Mouse (Mus musculus): Measurements from ENCODE around the gene Heg1. TPM values are rescaled to one million over a fixed set of nuclear protein-coding genes. Genes with fewer than 3 reads are reported as not detected.
A peak's percentile ranks its signal among the peaks of the same experiment; 100 is the strongest.

Heg1 gene
- polyA plus RNA-seq, 1 experiment from 2014 or later = 15.9 TPM

- Histone ChIP-seq H3K27me3 (ENCODE audit: control insufficient read depth, insufficient read depth, low read length) (no peaks in the 10 kb centered on the region), H3K27ac (replicated peaks; ENCODE audit: low read depth, low read length) (no peak overlapping the region), H3K9me3 (ENCODE audit: control insufficient read depth, low read length) (no peaks in the 10 kb centered on the region), H3K4me1 (ENCODE audit: control insufficient read depth, insufficient read depth, low read length) (peaks cover 8% of the 10 kb centered on the region; the same call in 1 of the 2 replicates), H3K4me2 (ENCODE audit: low read length) (no peak overlapping the region), H3K9ac (replicated peaks; ENCODE audit: low read length) (no peak overlapping the region), H3K4me3 (replicated peaks; ENCODE audit: low read depth, low read length) (no peak overlapping the region), H3K36me3 (ENCODE audit: control insufficient read depth, insufficient read depth, low read length) (0 out of 2 replicates have a peak, but pooled peaks cover under 1% of the 10 kb centered on the region)
- WGBS = 92% methylated on average over 10 of the region's 10 CpGs
- no peak for DNase-seq
- ATAC-seq (ENCODE audit: low FRiP score, low TSS enrichment) = no peak
These were observed 23.9 kb downstream of the Heg1 start for GRCm38 (mm10) chr16:33708031-33708430.

GRCm38 (mm10) chr16:33708585-33709397 is 24.6 kb downstream of the Heg1 start:
- Histone ChIP-seq H3K9ac (replicated peaks; ENCODE audit: low read length) (no peak overlapping the region), H3K4me1 (ENCODE audit: control insufficient read depth, insufficient read depth, low read length) (peaks cover 8% of the 10 kb centered on the region; the same call in 1 of the 2 replicates), H3K27me3 (ENCODE audit: control insufficient read depth, insufficient read depth, low read length) (no peaks in the 10 kb centered on the region), H3K4me3 (replicated peaks; ENCODE audit: low read depth, low read length) (no peak overlapping the region), H3K27ac (replicated peaks; ENCODE audit: low read depth, low read length) (no peak overlapping the region), H3K36me3 (ENCODE audit: control insufficient read depth, insufficient read depth, low read length) (peaks cover 6% of the 10 kb centered on the region; the same call in 1 of the 2 replicates), H3K9me3 (ENCODE audit: control insufficient read depth, low read length) (no peaks in the 10 kb centered on the region), H3K4me2 (ENCODE audit: low read length) (no peak overlapping the region)
- WGBS = 94% methylated on average over 12 of the region's 12 CpGs
- DNase-seq = no peak
- no peak for ATAC-seq (ENCODE audit: low FRiP score, low TSS enrichment)

- no peaks in the 10 kb centered on the region for H3K9me3 ChIP-seq (ENCODE audit: control insufficient read depth, low read length)
- no peaks in the 10 kb centered on the region for H3K27me3 ChIP-seq (ENCODE audit: control insufficient read depth, insufficient read depth, low read length)
- no peak overlapping the region for H3K27ac ChIP-seq (replicated peaks; ENCODE audit: low read depth, low read length)
- no peak overlapping the region for H3K9ac ChIP-seq (replicated peaks; ENCODE audit: low read length)
- peak overlapping the region; percentile 42 for H3K4me2 ChIP-seq (ENCODE audit: low read length)
- H3K4me3 ChIP-seq (replicated peaks; ENCODE audit: low read depth, low read length) = no peak overlapping the region; the same call in 1 of the 2 replicates
- DNase-seq (peak; percentile 53), ATAC-seq (ENCODE audit: low FRiP score, low TSS enrichment) (no peak)
- no peaks in the 10 kb centered on the region for H3K4me1 ChIP-seq (ENCODE audit: control insufficient read depth, insufficient read depth, low read length)
- 18% methylated on average over 13 of the region's 13 CpGs for WGBS
- H3K36me3 ChIP-seq (ENCODE audit: control insufficient read depth, insufficient read depth, low read length) = peaks cover 9% of the 10 kb centered on the region; the same call in 1 of the 2 replicates
These were observed 30.1 kb downstream of the Heg1 start for GRCm38 (mm10) chr16:33714271-33714670.

- Histone ChIP-seq H3K9me3 (ENCODE audit: control insufficient read depth, low read length) (no peaks in the 10 kb centered on the region), H3K4me1 (ENCODE audit: control insufficient read depth, insufficient read depth, low read length) (no peaks in the 10 kb centered on the region), H3K9ac (replicated peaks; ENCODE audit: low read length) (no peak overlapping the region), H3K27me3 (ENCODE audit: control insufficient read depth, insufficient read depth, low read length) (no peaks in the 10 kb centered on the region), H3K36me3 (ENCODE audit: control insufficient read depth, insufficient read depth, low read length) (peaks cover 10% of the 10 kb centered on the region; the same call in 1 of the 2 replicates), H3K4me2 (ENCODE audit: low read length) (no peak overlapping the region), H3K27ac (replicated peaks; ENCODE audit: low read depth, low read length) (no peak overlapping the region), H3K4me3 (replicated peaks; ENCODE audit: low read depth, low read length) (no peak overlapping the region)
- DNase-seq (no peak), ATAC-seq (ENCODE audit: low FRiP score, low TSS enrichment) (no peak)
- WGBS = 97% methylated on average over 2 of the region's 2 CpGs
These were observed 39.1 kb downstream of the Heg1 start for GRCm38 (mm10) chr16:33723241-33723640.

GRCm38 (mm10) chr16:33723983-33724382 is 39.8 kb downstream of the Heg1 start:
- H3K4me3 ChIP-seq (replicated peaks; ENCODE audit: low read depth, low read length) = no peak overlapping the region
- no peaks in the 10 kb centered on the region for H3K4me1 ChIP-seq (ENCODE audit: control insufficient read depth, insufficient read depth, low read length)
- H3K9me3 ChIP-seq (ENCODE audit: control insufficient read depth, low read length) = no peaks in the 10 kb centered on the region
- DNase-seq (no peak), ATAC-seq (ENCODE audit: low FRiP score, low TSS enrichment) (no peak)
- 90% methylated on average over 3 of the region's 3 CpGs for WGBS
- H3K27ac ChIP-seq (replicated peaks; ENCODE audit: low read depth, low read length) = no peak overlapping the region
- peaks cover 10% of the 10 kb centered on the region; the same call in 1 of the 2 replicates for H3K36me3 ChIP-seq (ENCODE audit: control insufficient read depth, insufficient read depth, low read length)
- H3K9ac ChIP-seq (replicated peaks; ENCODE audit: low read length) = no peak overlapping the region
- no peak overlapping the region for H3K4me2 ChIP-seq (ENCODE audit: low read length)
- no peaks in the 10 kb centered on the region for H3K27me3 ChIP-seq (ENCODE audit: control insufficient read depth, insufficient read depth, low read length)

DNA sequence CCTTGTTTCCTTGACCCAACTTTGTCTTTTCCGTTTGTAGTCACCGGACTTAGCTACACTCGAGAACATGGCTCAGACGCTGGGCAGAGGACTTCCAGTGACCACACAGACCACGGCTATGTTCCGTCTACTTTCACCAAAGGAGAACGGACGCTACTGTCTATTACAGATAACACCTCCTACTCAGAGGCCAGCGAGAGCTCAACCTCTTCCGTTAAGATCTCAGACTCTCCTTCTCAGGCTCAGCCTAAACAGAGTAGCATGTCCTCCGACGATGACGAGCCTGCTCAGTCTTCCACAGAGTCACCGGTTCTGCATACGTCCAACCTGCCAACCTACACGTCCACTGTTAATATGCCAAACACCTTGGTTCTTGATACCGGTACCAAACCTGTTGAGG is 42.1 kb downstream of the Heg1 start:
- DNase-seq = no peak
- Histone ChIP-seq H3K4me1 (ENCODE audit: control insufficient read depth, insufficient read depth, low read length) (no peaks in the 10 kb centered on the region), H3K27me3 (ENCODE audit: control insufficient read depth, insufficient read depth, low read length) (no peaks in the 10 kb centered on the region), H3K4me3 (replicated peaks; ENCODE audit: low read depth, low read length) (no peak overlapping the region), H3K36me3 (ENCODE audit: control insufficient read depth, insufficient read depth, low read length) (0 out of 2 replicates have a peak, but pooled peaks cover 6% of the 10 kb centered on the region), H3K27ac (replicated peaks; ENCODE audit: low read depth, low read length) (no peak overlapping the region), H3K9me3 (ENCODE audit: control insufficient read depth, low read length) (no peaks in the 10 kb centered on the region), H3K9ac (replicated peaks; ENCODE audit: low read length) (no peak overlapping the region), H3K4me2 (ENCODE audit: low read length) (no peak overlapping the region)
- ATAC-seq (ENCODE audit: low FRiP score, low TSS enrichment) = no peak
- 96% methylated on average over 17 of the region's 17 CpGs for WGBS

DNA sequence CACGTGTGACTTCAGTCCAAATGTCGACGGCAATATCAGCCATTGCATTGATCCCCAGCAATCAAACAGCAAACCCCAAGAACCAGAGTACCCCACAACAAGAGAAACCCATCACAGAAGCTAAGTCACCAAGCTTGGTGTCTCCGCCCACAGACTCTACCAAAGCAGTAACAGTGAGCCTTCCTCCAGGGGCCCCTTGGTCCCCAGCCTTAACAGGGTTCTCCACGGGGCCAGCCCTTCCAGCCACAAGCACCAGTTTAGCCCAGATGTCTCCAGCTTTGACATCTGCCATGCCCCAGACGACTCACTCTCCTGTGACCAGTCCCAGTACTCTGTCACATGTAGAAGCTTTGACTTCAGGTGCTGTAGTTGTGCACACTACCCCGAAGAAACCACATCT is 42.7 kb downstream of the Heg1 start:
- no peak overlapping the region for H3K9ac ChIP-seq (replicated peaks; ENCODE audit: low read length)
- H3K27me3 ChIP-seq (ENCODE audit: control insufficient read depth, insufficient read depth, low read length) = no peaks in the 10 kb centered on the region
- 0 out of 2 replicates have a peak, but pooled peaks cover 6% of the 10 kb centered on the region for H3K36me3 ChIP-seq (ENCODE audit: control insufficient read depth, insufficient read depth, low read length)
- no peak overlapping the region for H3K4me2 ChIP-seq (ENCODE audit: low read length)
- ATAC-seq (ENCODE audit: low FRiP score, low TSS enrichment) (no peak), DNase-seq (no peak)
- no peaks in the 10 kb centered on the region for H3K9me3 ChIP-seq (ENCODE audit: control insufficient read depth, low read length)
- no peak overlapping the region for H3K4me3 ChIP-seq (replicated peaks; ENCODE audit: low read depth, low read length)
- no peak overlapping the region for H3K27ac ChIP-seq (replicated peaks; ENCODE audit: low read depth, low read length)
- 88% methylated on average over 7 of the region's 7 CpGs for WGBS
- no peaks in the 10 kb centered on the region for H3K4me1 ChIP-seq (ENCODE audit: control insufficient read depth, insufficient read depth, low read length)

GRCm38 (mm10) chr16:33728427-33728826 is 44.3 kb downstream of the Heg1 start:
- 54% methylated on average over 13 of the region's 13 CpGs for WGBS
- Histone ChIP-seq H3K4me2 (ENCODE audit: low read length) (no peak overlapping the region), H3K36me3 (ENCODE audit: control insufficient read depth, insufficient read depth, low read length) (0 out of 2 replicates have a peak, but pooled peaks cover 6% of the 10 kb centered on the region), H3K4me1 (ENCODE audit: control insufficient read depth, insufficient read depth, low read length) (no peaks in the 10 kb centered on the region), H3K4me3 (replicated peaks; ENCODE audit: low read depth, low read length) (no peak overlapping the region), H3K9me3 (ENCODE audit: control insufficient read depth, low read length) (no peaks in the 10 kb centered on the region), H3K9ac (replicated peaks; ENCODE audit: low read length) (no peak overlapping the region), H3K27me3 (ENCODE audit: control insufficient read depth, insufficient read depth, low read length) (no peaks in the 10 kb centered on the region), H3K27ac (replicated peaks; ENCODE audit: low read depth, low read length) (no peak overlapping the region)
- DNase-seq = peak; percentile 59
- ATAC-seq (ENCODE audit: low FRiP score, low TSS enrichment) = no peak

DNA sequence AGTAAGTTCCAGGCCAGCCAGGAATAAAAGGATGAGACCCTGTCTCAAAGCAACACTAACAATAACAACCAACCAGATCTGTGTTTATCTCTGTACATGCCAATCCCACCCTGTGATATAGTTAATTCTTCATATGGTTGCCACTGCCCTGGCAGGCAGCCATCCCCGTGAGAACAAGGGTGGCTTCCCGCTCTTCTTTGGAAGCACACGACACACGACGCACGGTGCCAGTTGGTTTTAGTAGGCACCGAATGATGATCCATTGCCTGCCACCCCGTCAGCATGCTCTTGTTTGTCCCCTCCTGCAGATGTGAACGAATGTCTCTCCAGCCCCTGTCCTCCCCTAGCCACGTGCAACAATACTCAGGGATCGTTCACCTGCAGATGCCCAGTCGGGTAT is 47.1 kb downstream of the Heg1 start:
- Histone ChIP-seq H3K4me1 (ENCODE audit: control insufficient read depth, insufficient read depth, low read length) (peaks cover 14% of the 10 kb centered on the region), H3K36me3 (ENCODE audit: control insufficient read depth, insufficient read depth, low read length) (0 out of 2 replicates have a peak, but pooled peaks cover 6% of the 10 kb centered on the region), H3K9me3 (ENCODE audit: control insufficient read depth, low read length) (no peaks in the 10 kb centered on the region), H3K9ac (replicated peaks; ENCODE audit: low read length) (no peak overlapping the region), H3K4me2 (ENCODE audit: low read length) (no peak overlapping the region), H3K27me3 (ENCODE audit: control insufficient read depth, insufficient read depth, low read length) (no peaks in the 10 kb centered on the region), H3K4me3 (replicated peaks; ENCODE audit: low read depth, low read length) (no peak overlapping the region), H3K27ac (replicated peaks; ENCODE audit: low read depth, low read length) (no peak overlapping the region)
- DNase-seq = no peak
- no peak for ATAC-seq (ENCODE audit: low FRiP score, low TSS enrichment)
- WGBS = 85% methylated on average over 12 of the region's 12 CpGs
